Mouse (Mus musculus) adrenal gland, postnatal 10 days (tissue): ENCODE results near the gene Ascl2. TPM values are rescaled to one million over a fixed set of nuclear protein-coding genes. Genes with fewer than 3 reads are reported as not detected.

Experiments
- DNase-seq: peaks from one replicate; pipeline ENCODE4 v3.0.0; 2021; ENCODE audit warnings: mixed read lengths
- total RNA-seq, 2 experiments: library from RNA; stranded (reverse); gene quantifications; 2 replicates each; pipeline ENCODE4 v1.2.3; 2021

Gene Ascl2
- total RNA-seq, 2 experiments from 2014 or later, result 0.24 TPM; not detected in 1

GRCm38 (mm10) chr7:142917659-142918058 lies 51.4 kb downstream of the Ascl2 start:
- no peak for DNase-seq

Other genes with a start within 250 kb of the Ascl2 start
- not detected for gene Ins2, start 225.9 kb downstream of the Ascl2 start, total RNA-seq
- 100 to 1,000 TPM; 403 to 460 TPM for gene Th, start 38.1 kb downstream of the Ascl2 start, total RNA-seq
- gene Tspan32, start 35.8 kb upstream of the Ascl2 start, total RNA-seq, result 1 to 10 TPM; 2.2 to 3.4 TPM
- 100 to 1,000 TPM; 499 to 511 TPM for gene Cd81, start 83.5 kb upstream of the Ascl2 start, total RNA-seq
- 10 to 100 TPM; 26.9 to 31.2 TPM for gene Tssc4, start 100.0 kb upstream of the Ascl2 start, total RNA-seq
- gene Trpm5, start 125.4 kb upstream of the Ascl2 start, total RNA-seq, result 1 to 10 TPM in 1 of 2 experiments, under 1 TPM in 1; 0.99 to 1.0 TPM
- 1 to 10 TPM; 4.4 to 5.0 TPM for gene Kcnq1, start 137.1 kb upstream of the Ascl2 start, total RNA-seq